Mouse (Mus musculus): ENCODE measurements around the gene Ahcyl1. TPM values are rescaled to one million over a fixed set of nuclear protein-coding genes. Genes with fewer than 3 reads are reported as not detected.
"Not testable (repeated sequence)": the region's sequence is repeated elsewhere in the genome, so short reads cannot be mapped to it uniquely, and the experiment has no call there.

Ahcyl1 gene
- polyA plus RNA-seq, 1 experiment: 61.2 TPM

- H3K27ac ChIP-seq (ENCODE audit: control insufficient read depth, insufficient read depth, low read length): no peak overlapping the region
- 44% methylated on average over 6 of the region's 6 CpGs for WGBS
- no peak for DNase-seq
Observed at GRCm38 (mm10) chr3:107740578-107741207, 44.3 kb upstream of the Ahcyl1 start.

DNA sequence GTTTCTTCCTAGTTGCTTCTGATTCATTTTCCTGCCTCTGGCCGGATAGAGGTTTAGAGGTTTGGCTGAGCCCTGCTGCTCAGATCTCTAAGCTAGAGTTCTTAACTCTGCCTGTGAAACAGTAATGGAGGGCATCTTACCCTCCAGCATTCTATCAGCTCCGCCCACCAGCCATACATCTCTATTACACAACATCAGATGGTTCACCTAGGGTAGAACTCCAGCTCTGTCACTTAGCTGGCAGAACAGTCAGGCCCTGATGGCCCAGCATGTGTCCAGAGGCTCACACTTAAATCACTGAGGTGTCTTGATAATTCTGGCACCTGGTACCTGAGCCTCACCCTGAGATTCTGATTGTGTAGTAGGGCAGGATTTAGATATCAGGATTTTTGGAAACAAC, 43.6 kb upstream of the Ahcyl1 start:
- no peak for DNase-seq
- 79% methylated on average over 2 of the region's 2 CpGs for WGBS
- Histone ChIP-seq H3K27me3 (ENCODE audit: control insufficient read depth, insufficient read depth, low read length) (no peaks in the 10 kb centered on the region), H3K4me3 (ENCODE audit: control insufficient read depth, insufficient read depth, low read length) (no peak overlapping the region), H3K4me1 (replicated peaks; ENCODE audit: control insufficient read depth, insufficient read depth, low read length) (no peaks in the 10 kb centered on the region), H3K36me3 (ENCODE audit: control insufficient read depth, insufficient read depth, low read length) (no peaks in the 10 kb centered on the region), H3K27ac (ENCODE audit: control insufficient read depth, insufficient read depth, low read length) (no peak overlapping the region)
- TF ChIP-seq POLR2A (IDR thresholded peaks at IDR 0.05; ENCODE audit: control insufficient read depth, extremely low read depth, insufficient read depth, low read length, poor library complexity): no peak
- TF ChIP-seq CTCF (IDR thresholded peaks at IDR 0.05; ENCODE audit: borderline replicate concordance, control insufficient read depth, extremely low read depth, insufficient read depth, low read length, poor library complexity): no peak

More at GRCm38 (mm10) chr3:107740578-107741207, 44.3 kb upstream of the Ahcyl1 start:
- Histone ChIP-seq H3K4me3 (ENCODE audit: control insufficient read depth, insufficient read depth, low read length) (no peak overlapping the region), H3K36me3 (ENCODE audit: control insufficient read depth, insufficient read depth, low read length) (no peaks in the 10 kb centered on the region), H3K4me1 (replicated peaks; ENCODE audit: control insufficient read depth, insufficient read depth, low read length) (no peaks in the 10 kb centered on the region), H3K27me3 (ENCODE audit: control insufficient read depth, insufficient read depth, low read length) (no peaks in the 10 kb centered on the region)
- TF ChIP-seq CTCF (IDR thresholded peaks at IDR 0.05; ENCODE audit: borderline replicate concordance, control insufficient read depth, extremely low read depth, insufficient read depth, low read length, poor library complexity): no peak
- TF ChIP-seq POLR2A (IDR thresholded peaks at IDR 0.05; ENCODE audit: control insufficient read depth, extremely low read depth, insufficient read depth, low read length, poor library complexity): no peak

DNA sequence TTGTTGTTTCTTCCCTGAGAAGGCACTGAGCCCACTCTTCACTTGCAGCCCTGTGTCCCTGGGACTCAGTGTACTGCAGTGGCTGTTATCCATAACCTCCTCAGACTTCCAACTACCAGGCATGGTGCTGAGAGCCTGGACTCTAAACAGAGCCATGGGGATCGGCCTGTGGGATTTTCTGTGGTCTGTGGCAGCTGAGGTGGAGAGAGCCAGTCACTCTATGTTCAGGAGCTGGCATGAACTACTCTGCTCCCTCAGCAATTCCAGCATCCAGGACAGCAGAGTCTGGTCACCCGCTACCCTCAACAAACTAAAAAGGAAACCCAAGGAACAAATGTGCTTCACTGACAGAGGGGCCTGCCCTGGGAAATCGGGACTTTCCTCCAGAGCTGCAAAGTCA, 43.1 kb upstream of the Ahcyl1 start:
- Histone ChIP-seq H3K27ac (ENCODE audit: control insufficient read depth, insufficient read depth, low read length) (no peak overlapping the region), H3K27me3 (ENCODE audit: control insufficient read depth, insufficient read depth, low read length) (no peaks in the 10 kb centered on the region), H3K4me1 (replicated peaks; ENCODE audit: control insufficient read depth, insufficient read depth, low read length) (no peaks in the 10 kb centered on the region), H3K36me3 (ENCODE audit: control insufficient read depth, insufficient read depth, low read length) (no peaks in the 10 kb centered on the region), H3K4me3 (ENCODE audit: control insufficient read depth, insufficient read depth, low read length) (no peak overlapping the region)
- no peak for TF ChIP-seq CTCF (IDR thresholded peaks at IDR 0.05; ENCODE audit: borderline replicate concordance, control insufficient read depth, extremely low read depth, insufficient read depth, low read length, poor library complexity)
- TF ChIP-seq POLR2A (IDR thresholded peaks at IDR 0.05; ENCODE audit: control insufficient read depth, extremely low read depth, insufficient read depth, low read length, poor library complexity): no peak
- WGBS: 95% methylated on average over 3 of the region's 3 CpGs
- DNase-seq: no peak

- TF ChIP-seq CTCF (IDR thresholded peaks at IDR 0.05; ENCODE audit: borderline replicate concordance, control insufficient read depth, extremely low read depth, insufficient read depth, low read length, poor library complexity) (no peak), POLR2A (IDR thresholded peaks at IDR 0.05; ENCODE audit: control insufficient read depth, extremely low read depth, insufficient read depth, low read length, poor library complexity) (no peak)
- 92% methylated on average over 1 of the region's 1 CpGs for WGBS
- Histone ChIP-seq H3K4me3 (ENCODE audit: control insufficient read depth, insufficient read depth, low read length) (no peak overlapping the region), H3K36me3 (ENCODE audit: control insufficient read depth, insufficient read depth, low read length) (no peaks in the 10 kb centered on the region), H3K27ac (ENCODE audit: control insufficient read depth, insufficient read depth, low read length) (no peak overlapping the region), H3K4me1 (replicated peaks; ENCODE audit: control insufficient read depth, insufficient read depth, low read length) (no peaks in the 10 kb centered on the region), H3K27me3 (ENCODE audit: control insufficient read depth, insufficient read depth, low read length) (no peaks in the 10 kb centered on the region)
- no peak for DNase-seq
Observed at GRCm38 (mm10) chr3:107738620-107739019, 42.3 kb upstream of the Ahcyl1 start.

- WGBS: 90% methylated on average over 1 of the region's 1 CpGs
- Histone ChIP-seq H3K27me3 (ENCODE audit: control insufficient read depth, insufficient read depth, low read length) (no peaks in the 10 kb centered on the region), H3K4me1 (replicated peaks; ENCODE audit: control insufficient read depth, insufficient read depth, low read length) (no peaks in the 10 kb centered on the region), H3K36me3 (ENCODE audit: control insufficient read depth, insufficient read depth, low read length) (no peaks in the 10 kb centered on the region), H3K4me3 (ENCODE audit: control insufficient read depth, insufficient read depth, low read length) (no peak overlapping the region), H3K27ac (ENCODE audit: control insufficient read depth, insufficient read depth, low read length) (no peak overlapping the region)
- TF ChIP-seq POLR2A (IDR thresholded peaks at IDR 0.05; ENCODE audit: control insufficient read depth, extremely low read depth, insufficient read depth, low read length, poor library complexity): no peak
- TF ChIP-seq CTCF (IDR thresholded peaks at IDR 0.05; ENCODE audit: borderline replicate concordance, control insufficient read depth, extremely low read depth, insufficient read depth, low read length, poor library complexity): no peak
- no peak for DNase-seq
Observed at GRCm38 (mm10) chr3:107737609-107738190, 41.3 kb upstream of the Ahcyl1 start.

DNA sequence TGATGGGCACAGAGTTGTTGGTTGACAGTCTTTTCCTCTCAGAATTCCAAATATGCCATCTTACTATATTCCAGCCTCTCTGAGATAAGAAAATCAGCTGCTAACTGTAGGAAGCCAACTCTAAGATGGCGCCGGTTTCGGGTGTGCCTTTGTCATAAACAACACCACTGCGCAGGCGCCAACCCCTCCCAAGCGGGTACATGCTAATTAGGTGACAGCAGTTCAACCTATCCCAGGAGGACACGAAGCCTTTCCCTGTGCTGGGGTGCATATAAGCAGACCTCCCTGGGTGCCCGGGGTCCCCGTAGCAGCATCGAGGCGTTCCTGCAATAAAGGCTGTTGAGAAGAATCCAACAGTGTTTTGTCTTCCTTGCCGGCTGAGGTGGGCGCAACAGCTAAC, 39.3 kb upstream of the Ahcyl1 start:
- H3K4me1 ChIP-seq (replicated peaks; ENCODE audit: control insufficient read depth, insufficient read depth, low read length); H3K27ac ChIP-seq (ENCODE audit: control insufficient read depth, insufficient read depth, low read length); H3K36me3 ChIP-seq (ENCODE audit: control insufficient read depth, insufficient read depth, low read length); DNase-seq; H3K27me3 ChIP-seq (ENCODE audit: control insufficient read depth, insufficient read depth, low read length); H3K4me3 ChIP-seq (ENCODE audit: control insufficient read depth, insufficient read depth, low read length): not testable (repeated sequence)
- 96% methylated on average over 13 of the region's 13 CpGs for WGBS

DNA sequence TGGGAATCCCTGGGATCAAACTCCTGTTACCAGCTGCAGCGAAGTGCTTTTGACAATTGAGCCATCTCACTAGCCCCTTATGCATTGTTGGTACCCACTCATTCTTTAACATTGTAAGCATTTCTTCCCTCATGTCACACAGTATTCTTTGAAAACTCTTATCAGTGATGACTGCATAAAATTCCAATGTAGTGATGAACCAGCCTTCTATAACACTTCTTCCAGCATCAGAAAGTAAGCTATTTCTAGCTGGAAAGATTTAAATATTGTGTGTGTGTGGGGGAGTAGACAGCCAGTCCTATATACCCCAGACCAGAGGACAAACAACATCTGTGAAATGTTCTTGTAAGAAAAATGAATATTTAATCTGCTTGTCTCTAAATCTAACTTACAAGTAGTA, 37.0 kb upstream of the Ahcyl1 start:
- DNase-seq: no peak
- Histone ChIP-seq H3K27me3 (ENCODE audit: control insufficient read depth, insufficient read depth, low read length) (no peaks in the 10 kb centered on the region), H3K4me3 (ENCODE audit: control insufficient read depth, insufficient read depth, low read length) (no peak overlapping the region), H3K27ac (ENCODE audit: control insufficient read depth, insufficient read depth, low read length) (no peak overlapping the region), H3K36me3 (ENCODE audit: control insufficient read depth, insufficient read depth, low read length) (no peaks in the 10 kb centered on the region), H3K4me1 (replicated peaks; ENCODE audit: control insufficient read depth, insufficient read depth, low read length) (no peaks in the 10 kb centered on the region)
- TF ChIP-seq POLR2A (IDR thresholded peaks at IDR 0.05; ENCODE audit: control insufficient read depth, extremely low read depth, insufficient read depth, low read length, poor library complexity) (no peak), CTCF (IDR thresholded peaks at IDR 0.05; ENCODE audit: borderline replicate concordance, control insufficient read depth, extremely low read depth, insufficient read depth, low read length, poor library complexity) (no peak)
- 93% methylated on average over 1 of the region's 1 CpGs for WGBS
